Mouse (Mus musculus): Measurements from ENCODE around the gene Cdh3.

Cdh3 gene

GRCm38 (mm10) chr8:106527241-106528036 lies 16.7 kb downstream of the Cdh3 start:
- no peak for DNase-seq (ENCODE audit: low spot score)

- DNase-seq (ENCODE audit: low spot score) = no peak
Observed at GRCm38 (mm10) chr8:106528596-106529249, 18.0 kb downstream of the Cdh3 start.

- DNase-seq (ENCODE audit: low spot score) = no peak
Observed at GRCm38 (mm10) chr8:106529885-106530482, 19.3 kb downstream of the Cdh3 start.

- DNase-seq (ENCODE audit: low spot score) = no peak
Observed at GRCm38 (mm10) chr8:106530566-106530965, 19.9 kb downstream of the Cdh3 start.

GRCm38 (mm10) chr8:106533709-106534108 lies 23.0 kb downstream of the Cdh3 start:
- no peak for DNase-seq (ENCODE audit: low spot score)

GRCm38 (mm10) chr8:106534449-106534848 lies 23.8 kb downstream of the Cdh3 start:
- DNase-seq (ENCODE audit: low spot score) = peak; percentile 21

GRCm38 (mm10) chr8:106535448-106535847 lies 24.8 kb downstream of the Cdh3 start:
- no peak for DNase-seq (ENCODE audit: low spot score)

- DNase-seq (ENCODE audit: low spot score) = no peak
Observed at GRCm38 (mm10) chr8:106539193-106539592, 28.5 kb downstream of the Cdh3 start.

GRCm38 (mm10) chr8:106541002-106541401 lies 30.3 kb downstream of the Cdh3 start:
- DNase-seq (ENCODE audit: low spot score) = no peak

- no peak for DNase-seq (ENCODE audit: low spot score)
Observed at GRCm38 (mm10) chr8:106543043-106543442, 32.4 kb downstream of the Cdh3 start.

- DNase-seq (ENCODE audit: low spot score) = no peak
Observed at GRCm38 (mm10) chr8:106545149-106545548, 34.5 kb downstream of the Cdh3 start.

- DNase-seq (ENCODE audit: low spot score) = no peak
Observed at GRCm38 (mm10) chr8:106546746-106547145, 36.1 kb downstream of the Cdh3 start.

GRCm38 (mm10) chr8:106548366-106548936 lies 37.8 kb downstream of the Cdh3 start:
- no peak for DNase-seq (ENCODE audit: low spot score)

GRCm38 (mm10) chr8:106550906-106551305 lies 40.2 kb downstream of the Cdh3 start:
- no peak for DNase-seq (ENCODE audit: low spot score)

GRCm38 (mm10) chr8:106554011-106554410 lies 43.3 kb downstream of the Cdh3 start:
- no peak for DNase-seq (ENCODE audit: low spot score)

GRCm38 (mm10) chr8:106556068-106556645 lies 45.5 kb downstream of the Cdh3 start:
- no peak for DNase-seq (ENCODE audit: low spot score)

- no peak for DNase-seq (ENCODE audit: low spot score)
Observed at GRCm38 (mm10) chr8:106559844-106560243, 49.2 kb downstream of the Cdh3 start.

- no peak for DNase-seq (ENCODE audit: low spot score)
Observed at GRCm38 (mm10) chr8:106561097-106561865, 50.6 kb downstream of the Cdh3 start.

- DNase-seq (ENCODE audit: low spot score) = no peak
Observed at GRCm38 (mm10) chr8:106563691-106564182, 53.0 kb downstream of the Cdh3 start.

- DNase-seq (ENCODE audit: low spot score) = no peak
Observed at GRCm38 (mm10) chr8:106569006-106569405, 58.3 kb downstream of the Cdh3 start.

GRCm38 (mm10) chr8:106570386-106570785 lies 59.7 kb downstream of the Cdh3 start:
- no peak for DNase-seq (ENCODE audit: low spot score)
